Mouse (Mus musculus) thymus, postnatal 10 days (tissue): Measurements from ENCODE around the gene Gm17334.

Experiments
- DNase-seq, 2 experiments: peaks; one replicate each; pipeline ENCODE4 v3.0.0; 2021; ENCODE audit warnings: low spot score in 2 of 2

The Gm17334 gene

DNA sequence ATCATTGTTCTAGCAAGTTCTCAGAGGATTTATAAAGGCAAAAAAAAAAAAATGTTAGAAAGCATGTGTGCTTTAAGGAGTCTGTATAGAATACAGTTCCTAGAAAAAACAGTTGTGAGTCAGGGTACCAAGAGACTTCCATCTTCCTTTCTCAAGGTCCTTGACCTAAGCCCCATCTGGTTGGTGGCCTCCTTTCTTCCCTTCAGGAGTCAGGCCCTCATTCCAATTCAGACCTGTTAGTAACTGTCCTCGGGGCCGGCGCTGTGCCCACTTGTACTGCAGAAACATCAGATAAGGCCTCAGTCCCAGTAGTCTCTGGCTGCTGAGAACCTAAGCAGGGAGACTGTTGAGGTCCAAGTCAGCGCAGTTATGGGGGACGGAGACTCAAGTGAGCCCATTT is at the start of gene Gm17334:
TSS of gene Gm17334 (minus strand) at position 101 of the 400 bp plus-strand sequence.
- DNase-seq: no peak

DNA sequence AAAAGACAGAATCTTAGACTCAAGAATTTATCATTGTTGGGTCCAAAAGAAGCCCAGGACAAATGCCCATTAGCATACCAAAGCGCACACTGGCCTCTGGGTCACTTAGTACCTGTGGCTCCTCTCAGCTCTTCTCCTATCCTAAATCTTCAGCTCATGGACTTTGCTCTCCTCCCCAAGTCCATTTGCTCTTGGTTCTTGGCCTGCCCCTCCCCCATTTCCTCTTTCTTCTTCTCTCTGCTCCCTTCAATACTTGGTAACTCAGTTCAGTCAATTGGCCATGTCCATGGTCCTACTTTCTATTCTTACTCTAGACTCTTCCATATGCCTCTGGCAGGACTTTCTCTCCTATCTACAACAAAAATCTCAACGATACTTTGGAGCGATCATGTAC is 49.0 kb upstream of the Gm17334 start:
- no peak for DNase-seq

DNA sequence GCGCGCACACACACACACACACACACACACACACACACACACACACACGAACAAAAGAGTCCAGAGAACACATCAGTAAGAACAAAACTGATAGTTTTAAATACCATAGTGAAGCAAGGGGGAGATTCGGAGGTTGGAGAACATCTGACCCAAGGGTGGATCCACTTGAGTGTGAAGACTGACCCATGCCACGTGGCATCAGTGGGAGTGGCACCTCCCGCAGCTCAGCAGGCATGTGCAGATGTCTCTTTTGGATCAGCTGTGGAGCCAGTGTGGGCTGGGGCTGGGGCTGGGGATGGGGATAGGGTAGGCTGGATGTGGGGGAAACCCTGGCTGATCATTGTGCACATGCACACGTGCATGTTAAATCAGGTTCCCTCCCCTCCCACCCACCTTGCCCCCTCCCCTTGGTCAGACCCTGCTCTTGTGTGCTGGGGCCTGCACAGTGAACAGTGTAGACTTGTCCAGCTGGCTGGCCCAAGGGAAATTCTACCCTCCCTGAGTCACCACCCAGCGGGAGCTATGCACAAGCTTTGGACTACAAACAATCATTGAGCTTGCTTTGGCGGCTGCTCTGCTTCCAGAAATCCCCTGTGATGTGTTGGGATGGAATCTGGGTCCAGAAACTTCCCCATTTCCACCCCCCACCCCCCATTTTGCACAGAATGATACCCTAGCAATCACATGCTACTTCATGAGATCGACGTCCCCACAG is 48.4 kb upstream of the Gm17334 start:
- DNase-seq: no peak

DNA sequence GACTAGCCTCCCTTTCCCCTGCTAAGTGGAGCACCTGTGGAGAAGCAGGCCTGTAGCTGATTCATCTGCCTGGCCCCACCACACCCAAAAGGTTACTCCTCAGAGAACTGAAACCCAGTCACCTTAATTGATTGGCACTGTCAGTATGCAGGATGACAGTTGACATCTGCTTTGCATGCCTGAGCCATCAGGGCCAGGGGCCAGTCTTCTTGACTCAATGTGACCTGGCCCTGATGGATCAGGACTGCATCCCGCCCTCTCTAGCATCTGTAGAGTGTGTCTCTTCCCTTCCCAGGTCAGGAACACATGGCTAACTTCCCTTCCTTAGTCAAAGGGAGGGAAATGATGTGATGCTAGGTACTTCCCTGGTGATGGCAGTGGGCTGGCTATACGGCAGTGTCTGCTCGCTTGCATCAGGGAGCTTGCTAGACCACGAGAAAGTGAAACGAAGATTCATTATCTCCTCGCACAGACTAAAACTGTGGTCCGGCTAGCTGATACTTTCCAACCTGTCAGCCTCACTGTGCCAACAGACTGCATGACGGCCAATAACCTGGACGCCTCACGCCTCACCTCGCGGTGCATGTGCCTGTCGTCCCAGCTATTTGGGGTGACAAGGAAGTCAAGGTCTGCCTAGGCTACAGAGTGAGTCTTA is 47.7 kb upstream of the Gm17334 start:
- no peak for DNase-seq

DNA sequence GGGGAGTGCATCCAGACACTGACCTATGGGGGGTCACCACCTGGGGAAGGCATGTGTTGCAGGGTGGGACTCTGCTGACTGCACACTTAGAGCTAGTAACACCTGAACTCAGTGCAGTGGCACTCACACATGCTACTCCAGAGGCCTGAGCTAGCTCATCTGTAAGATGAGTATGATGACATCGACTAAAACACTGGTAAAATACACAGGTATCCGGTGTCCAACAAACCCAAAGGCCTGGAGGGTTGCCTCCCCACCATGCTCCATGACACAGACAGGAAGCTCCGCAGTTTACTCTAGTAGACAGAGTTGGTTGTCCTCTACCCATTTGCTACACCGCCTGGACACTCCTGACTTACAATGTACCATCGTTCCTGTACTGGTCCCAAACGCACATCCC is 46.5 kb upstream of the Gm17334 start:
- no peak for DNase-seq

DNA sequence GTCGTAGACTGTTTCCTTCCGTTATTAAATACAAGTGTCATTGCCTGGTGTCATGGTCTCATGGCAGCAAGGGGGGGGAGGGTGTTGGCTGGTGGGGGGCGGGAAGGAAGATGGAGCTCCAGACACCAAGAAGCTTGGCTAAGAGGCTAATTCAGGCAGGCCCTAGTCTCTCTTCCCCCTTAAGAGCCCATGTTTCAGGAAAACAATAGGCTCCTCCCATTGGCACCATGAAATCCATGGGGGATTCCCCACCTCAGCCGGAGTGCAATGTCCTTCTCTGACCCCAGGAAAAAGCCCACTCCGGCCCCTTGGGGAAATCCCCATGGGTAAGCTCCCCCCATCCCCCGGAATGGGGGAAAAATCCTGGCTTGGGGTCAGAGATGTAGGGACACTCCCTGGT is 45.8 kb upstream of the Gm17334 start:
- no peak for DNase-seq

DNA sequence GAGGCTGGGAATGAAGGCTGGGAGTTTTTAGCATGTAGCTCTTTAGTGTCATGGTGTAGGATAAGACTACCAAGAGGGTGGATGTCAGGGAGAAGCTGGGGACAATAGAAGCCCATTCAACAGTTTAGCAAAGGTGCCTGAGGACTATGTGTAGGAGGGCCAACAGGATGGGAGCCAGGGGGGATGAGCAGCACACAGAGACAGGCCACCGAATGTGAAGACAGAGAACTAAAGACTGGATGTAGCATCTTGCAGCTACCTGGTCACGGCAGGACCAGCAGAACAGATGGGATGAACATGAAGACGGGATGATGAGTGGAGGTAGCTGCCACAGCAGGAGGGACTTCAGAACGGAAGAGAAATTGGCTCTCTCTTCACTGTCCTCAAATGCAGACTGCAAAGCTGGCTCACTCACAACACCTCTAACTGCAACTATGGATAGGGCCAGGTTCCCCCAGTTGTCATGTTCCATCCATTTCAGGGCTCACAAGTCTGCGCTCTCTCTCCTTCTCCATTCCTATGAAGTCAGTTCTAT is 43.9 kb upstream of the Gm17334 start:
- no peak for DNase-seq

DNA sequence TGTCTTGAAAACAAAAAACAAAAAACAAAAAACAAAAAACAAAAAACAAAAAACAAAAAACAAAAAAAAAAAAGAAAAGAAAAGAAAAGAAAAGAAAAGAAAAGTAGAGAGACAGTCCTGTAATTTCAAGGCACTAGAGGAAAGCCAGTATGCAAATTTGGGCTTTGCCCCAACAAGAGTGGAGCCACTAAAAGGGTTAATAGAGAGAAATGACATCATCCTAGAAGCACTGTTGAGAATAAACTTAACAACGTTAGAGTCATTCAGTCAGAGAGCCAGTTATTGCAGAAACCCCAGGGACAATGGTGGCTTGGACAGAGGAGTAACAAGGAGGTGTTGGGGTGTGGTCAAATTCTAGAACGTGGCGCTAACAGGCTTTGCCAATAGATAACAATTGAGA is 41.8 kb upstream of the Gm17334 start:
- DNase-seq: no peak

DNA sequence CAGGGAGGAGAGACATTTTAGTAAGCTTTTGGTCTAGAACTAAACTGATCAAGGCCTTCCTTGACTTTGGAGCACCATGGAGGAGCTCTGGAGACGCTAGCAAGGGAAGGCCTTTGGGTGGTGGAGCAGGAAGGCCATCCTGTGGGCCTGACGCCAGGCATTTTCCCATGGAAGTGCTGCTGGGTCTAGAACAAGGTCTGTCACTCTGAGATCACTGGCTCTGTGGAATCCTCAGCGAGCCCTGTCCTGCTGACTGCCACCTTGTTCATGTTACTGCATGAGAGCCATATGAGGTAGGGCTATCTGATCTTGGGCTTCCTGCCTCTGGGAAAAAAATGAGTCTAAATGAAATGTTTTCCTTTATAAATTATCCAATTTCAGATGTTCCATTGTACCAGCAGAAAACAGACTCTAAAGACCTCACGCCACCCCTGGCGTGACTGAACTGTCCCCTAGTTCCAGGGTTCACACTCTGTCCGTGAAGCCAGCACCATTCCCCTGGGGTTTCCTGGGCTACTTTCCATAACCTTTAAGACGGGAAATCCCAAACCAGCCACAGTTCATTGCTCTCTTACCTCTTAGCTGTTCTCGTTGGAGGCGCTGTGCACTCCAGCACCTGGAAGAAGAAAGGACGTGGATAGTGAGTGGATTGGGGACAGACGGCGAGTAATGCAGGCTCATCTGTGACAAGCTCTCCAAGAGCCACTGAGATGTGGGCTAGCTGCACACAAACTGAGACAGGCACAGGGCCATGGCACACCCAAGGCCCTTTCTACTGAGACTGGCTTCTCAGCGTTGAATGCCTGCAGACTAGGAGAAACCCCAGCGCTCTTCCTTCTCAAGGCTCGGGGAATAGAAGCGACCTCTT is 40.2 kb upstream of the Gm17334 start:
- DNase-seq: no peak

DNA sequence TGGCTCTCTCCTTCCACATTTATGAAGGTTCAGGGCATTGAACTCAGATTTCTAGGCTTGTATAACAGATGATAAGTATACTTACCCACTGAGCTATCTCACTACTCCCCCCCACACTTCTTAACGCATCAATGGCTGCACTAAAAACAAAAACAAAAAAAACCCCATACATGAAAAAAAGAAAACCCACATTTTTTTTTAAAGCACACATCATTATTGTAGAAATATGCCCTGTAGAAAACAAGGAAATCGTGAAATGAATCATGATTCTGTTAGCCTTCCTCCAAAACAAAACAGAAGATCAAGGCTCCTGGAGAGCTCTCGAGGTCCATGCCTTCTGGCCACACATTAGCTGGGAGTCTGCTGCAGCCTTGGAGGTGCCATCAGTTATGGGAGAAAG is 38.3 kb upstream of the Gm17334 start:
- DNase-seq: no peak

DNA sequence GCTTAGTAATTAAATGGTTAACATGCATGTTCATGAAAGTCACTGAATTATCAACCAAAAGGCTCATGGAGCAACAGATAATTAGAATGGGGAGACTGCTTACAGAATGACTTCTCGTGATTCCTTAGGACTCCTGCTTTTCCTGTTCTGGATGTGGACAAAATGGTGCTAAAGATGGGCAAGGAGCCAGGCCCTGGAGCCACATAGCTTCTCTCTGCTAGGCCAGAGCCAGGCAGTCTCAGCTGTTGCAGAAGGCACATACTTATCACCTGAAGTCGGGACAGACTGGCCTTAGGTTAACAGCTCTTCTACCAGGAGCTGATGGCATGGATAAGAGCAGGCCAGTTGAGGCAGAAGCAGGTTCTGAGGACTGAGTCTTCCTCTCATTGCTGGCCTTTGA is 37.8 kb upstream of the Gm17334 start:
- no peak for DNase-seq

DNA sequence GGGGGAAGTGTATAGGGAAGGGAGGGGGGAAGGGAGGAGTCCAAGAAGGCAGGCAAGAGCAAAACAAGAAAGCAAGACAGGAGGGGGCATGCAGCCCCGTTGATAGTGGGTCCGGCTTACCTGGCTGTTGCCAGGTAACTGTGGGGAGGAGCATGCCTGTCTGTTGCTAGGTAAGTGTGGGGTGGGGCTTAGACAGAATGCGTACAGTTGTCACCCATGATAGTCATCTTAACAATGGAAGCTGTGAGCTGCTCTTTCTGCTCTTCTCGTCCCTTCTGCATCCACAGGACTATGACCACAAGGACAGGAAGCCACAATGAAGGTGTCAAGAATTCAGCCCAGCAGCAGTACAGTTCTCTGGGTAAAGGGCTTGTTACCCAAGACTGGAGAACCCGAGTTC is 37.2 kb upstream of the Gm17334 start:
- no peak for DNase-seq

DNA sequence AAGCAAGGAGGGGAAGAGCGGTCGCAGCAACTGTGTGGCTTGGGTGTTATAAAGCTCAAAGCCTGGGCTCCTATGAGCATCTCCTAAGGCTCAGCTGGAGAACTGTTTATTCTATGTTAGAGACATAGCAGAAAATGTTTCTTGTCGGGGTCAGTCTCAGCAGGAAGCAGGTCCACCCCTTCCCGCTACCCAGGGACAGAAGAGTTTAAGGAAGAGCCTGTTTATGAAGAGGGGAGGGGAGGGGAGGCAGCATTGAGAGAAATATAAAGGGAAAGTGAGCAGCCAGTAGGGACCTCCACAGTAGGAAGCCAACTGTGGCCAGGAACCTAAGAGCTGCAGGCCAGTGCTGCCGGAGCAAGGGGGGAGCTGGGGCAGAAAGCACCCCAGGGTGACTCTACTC is 36.4 kb upstream of the Gm17334 start:
- no peak for DNase-seq

DNA sequence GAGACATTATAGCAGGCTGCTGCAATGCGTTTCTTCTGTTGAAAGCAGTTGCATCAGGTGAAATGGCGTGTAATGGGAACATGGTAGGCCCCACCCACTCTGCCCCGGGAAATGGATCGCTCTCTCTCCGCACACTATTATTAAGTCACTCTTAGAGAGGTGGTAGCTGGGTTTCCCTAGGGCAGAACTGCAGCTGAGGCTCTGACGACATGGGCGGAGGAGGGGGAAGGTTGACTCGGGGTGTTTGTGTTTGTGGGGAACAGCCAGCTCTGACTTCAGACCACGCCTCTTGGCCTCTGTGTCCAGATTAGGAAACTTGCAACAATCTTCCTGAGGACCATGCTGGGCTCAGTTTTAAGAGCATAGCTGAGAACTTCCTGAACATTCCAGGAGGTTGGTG is 32.8 kb upstream of the Gm17334 start:
- no peak for DNase-seq

DNA sequence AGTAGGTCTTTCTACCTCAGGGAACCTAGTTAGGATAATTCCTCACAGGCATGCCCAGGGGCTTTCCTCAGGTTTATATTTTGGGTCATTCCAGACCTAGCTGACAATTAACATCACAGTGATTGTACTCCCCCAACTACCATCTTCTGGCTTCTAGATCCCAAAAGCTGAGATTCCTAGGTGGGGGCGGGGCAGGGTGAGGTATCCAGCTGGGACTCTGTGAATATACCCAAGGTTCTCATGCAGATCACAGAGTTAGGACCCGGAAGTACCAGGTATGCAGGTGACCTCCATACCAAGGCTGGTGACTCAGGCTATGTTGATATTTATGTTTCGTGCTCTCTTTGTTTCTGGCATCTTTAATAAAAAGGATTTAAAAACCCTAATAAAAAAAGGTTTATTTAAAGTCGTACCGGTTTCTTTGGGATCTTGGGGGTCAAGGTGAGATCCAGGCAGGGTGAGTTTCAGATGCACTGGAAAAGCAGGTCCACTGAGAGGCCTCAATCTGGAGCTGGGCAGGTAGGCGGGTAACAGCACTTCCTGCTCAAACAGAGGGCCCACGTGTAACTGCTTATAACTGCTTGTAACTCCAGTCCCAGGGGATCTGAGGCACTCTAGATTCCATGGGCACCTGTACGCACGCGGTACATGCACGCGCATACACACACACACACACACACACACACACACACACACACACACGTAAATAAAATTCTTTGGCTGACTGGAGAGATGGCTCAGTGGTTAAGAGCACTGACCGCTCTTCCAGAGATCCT is 31.8 kb upstream of the Gm17334 start:
- DNase-seq: no peak

DNA sequence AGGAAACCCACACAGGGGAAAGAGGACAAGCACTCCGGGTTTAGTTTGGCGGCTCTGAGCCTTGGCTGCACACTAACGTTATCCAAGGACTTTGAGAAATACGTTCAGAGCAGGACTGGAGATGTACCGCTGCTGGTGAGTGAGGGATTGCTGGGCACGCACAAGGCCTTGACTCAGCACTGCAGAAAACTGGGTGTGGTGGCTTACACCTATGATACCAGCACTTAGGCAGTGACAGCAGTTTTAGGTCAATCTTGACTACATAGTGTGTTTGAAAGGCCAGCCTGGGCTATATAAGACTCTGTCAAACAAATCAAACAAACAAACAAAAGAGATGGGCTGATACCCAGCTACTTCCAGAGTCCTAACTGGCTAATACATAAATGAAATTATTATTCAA is 30.5 kb upstream of the Gm17334 start:
- no peak for DNase-seq

DNA sequence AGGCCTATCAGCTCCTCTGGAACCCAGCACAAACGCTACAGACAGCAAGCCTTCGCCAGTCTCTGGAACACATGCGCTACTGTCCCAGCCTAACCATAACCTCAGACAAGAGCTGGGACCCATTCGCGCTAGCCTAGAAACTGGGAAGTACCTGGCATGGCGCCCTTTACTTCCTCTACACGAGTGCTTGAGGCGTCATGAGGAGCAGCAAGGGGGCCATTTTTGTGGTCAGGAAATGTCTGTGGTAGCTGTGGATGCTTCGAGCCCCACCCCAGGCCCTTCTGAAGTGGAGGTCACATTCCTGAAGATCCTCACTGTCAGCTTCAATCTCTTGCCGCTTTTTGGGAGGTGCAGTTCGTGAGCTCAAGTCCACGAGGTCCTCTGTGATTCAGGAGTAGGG is 30.1 kb upstream of the Gm17334 start:
- DNase-seq: no peak

DNA sequence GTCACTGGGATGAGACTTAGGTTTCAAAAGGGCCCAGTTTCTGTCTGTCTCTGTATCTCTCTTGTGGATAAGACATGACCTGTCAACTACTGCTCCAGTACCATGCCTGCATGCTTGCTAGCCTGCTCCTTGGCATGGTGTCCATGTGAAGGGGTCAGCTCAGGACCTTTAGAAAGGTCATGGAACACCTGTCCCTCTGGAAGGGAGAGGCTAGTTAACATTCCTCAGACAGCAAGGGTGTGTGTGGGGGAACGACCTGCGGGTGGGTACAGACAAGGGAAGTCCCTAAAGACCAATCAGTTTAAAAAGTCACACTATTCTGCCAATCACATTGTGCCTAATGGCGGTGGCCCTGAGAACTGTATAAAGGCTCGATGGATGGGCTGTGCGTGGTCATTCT is 28.0 kb upstream of the Gm17334 start:
- DNase-seq: no peak

DNA sequence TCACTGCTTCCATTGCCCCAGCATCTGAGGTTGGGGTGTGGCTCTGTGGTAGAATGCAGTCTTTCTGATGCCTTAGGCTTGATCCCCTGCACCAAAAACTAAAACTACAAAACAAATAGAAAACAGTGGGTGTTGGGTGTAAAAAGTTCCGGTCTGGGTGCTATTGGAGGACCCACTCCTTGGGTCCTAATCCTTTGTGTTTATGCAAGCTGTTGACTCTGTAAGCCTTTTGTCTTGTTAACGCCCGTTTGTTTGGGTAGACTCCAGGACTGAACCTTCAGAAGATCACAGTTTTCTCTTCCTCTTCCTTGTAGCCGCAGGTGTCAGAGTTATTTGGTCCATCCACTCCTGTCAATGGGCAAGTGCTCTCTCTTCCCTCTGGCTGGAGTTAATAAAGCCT is 27.0 kb upstream of the Gm17334 start:
- no peak for DNase-seq

DNA sequence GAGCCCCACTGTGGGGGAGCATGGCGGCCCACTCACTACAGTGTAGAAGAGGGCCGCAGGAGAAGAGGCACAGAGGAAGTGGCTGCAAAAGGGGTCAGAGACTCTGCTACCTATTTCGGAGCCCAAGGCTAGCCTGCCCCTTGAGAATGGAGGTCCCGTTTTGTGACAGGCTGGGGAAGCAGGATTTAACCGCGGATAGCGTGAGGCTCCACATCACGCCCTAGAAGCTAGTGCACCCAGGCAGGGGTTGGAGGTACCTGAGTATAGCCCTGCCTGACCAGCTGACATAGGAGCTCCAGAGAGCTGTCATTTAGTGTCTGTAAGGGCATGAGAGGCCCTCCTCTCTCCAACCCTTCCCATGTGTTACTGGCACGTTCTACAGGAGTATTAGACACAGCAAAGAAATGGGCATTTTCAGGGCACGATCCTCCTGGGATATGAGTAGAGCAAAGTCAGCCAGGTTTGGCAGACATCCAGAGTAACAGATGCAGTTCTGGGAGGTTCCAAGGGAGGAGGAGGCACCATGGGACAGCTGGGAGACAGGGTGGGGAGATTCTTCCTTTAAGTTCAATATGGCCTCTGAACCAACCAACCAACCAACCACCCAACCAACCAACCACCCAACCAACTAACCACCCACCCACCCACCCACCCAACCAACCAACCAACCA is 25.2 kb upstream of the Gm17334 start:
- DNase-seq: no peak

DNA sequence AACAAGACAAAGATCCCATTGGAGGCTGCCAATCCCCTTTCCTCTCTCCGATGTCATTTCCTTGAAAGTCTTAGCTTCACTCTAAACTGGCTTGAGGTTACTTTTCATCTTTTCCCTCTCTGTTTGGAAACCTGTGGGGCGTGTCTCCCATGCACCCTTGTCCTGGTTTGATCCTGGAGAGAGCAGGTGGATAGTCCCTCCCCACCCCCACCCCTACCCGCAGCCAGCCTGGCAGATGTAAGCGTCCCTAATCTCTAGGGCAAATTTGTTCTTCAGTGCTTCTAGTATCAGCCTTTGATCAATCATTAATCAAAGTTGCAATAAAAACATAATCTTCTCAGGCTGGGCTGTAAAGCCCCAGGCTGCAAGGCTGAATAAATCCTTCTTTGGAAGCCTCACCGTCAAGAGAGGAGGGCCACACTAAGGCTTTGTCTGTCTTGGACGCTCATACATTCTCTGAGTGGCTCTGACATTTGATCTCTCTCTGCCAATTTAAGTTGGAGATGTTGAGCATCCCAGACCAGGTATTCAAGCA is 24.5 kb upstream of the Gm17334 start:
- no peak for DNase-seq
